Mouse (Mus musculus): ENCODE measurements around the gene Lypd6b. TPM values are rescaled to one million over a fixed set of nuclear protein-coding genes. Genes with fewer than 3 reads are reported as not detected.
A peak's percentile ranks its signal among the peaks of the same experiment; 100 is the strongest.

Lypd6b gene
- total RNA-seq, 2 experiments from 2014 or later: 0.12 to 0.27 TPM

- peak; percentile 94 for ATAC-seq (replicated peaks; ENCODE audit: poor library complexity)
Measured at GRCm38 (mm10) chr2:49927362-49927761, 139.9 kb downstream of the Lypd6b start.

GRCm38 (mm10) chr2:49929931-49930330, 142.4 kb downstream of the Lypd6b start:
- ATAC-seq (replicated peaks; ENCODE audit: poor library complexity): no peak

- ATAC-seq (replicated peaks; ENCODE audit: poor library complexity): no peak
Measured at GRCm38 (mm10) chr2:49937621-49938020, 150.1 kb downstream of the Lypd6b start.

- ATAC-seq (replicated peaks; ENCODE audit: poor library complexity): no peak
Measured at GRCm38 (mm10) chr2:49938246-49938645, 150.8 kb downstream of the Lypd6b start.

- ATAC-seq (replicated peaks; ENCODE audit: poor library complexity): no peak
Measured at GRCm38 (mm10) chr2:49940372-49940771, 152.9 kb downstream of the Lypd6b start.

- ATAC-seq (replicated peaks; ENCODE audit: poor library complexity): no peak
Measured at GRCm38 (mm10) chr2:49942100-49942499, 154.6 kb downstream of the Lypd6b start.

GRCm38 (mm10) chr2:49951681-49952080, 164.2 kb downstream of the Lypd6b start:
- ATAC-seq (replicated peaks; ENCODE audit: poor library complexity): 0 out of 2 replicates have a peak, but pooled peaks have one; percentile 26

GRCm38 (mm10) chr2:49952632-49953293, 165.3 kb downstream of the Lypd6b start:
- no peak for ATAC-seq (replicated peaks; ENCODE audit: poor library complexity)

- ATAC-seq (replicated peaks; ENCODE audit: poor library complexity): no peak
Measured at GRCm38 (mm10) chr2:49957449-49957848, 170.0 kb downstream of the Lypd6b start.

GRCm38 (mm10) chr2:49961991-49962390, 174.5 kb downstream of the Lypd6b start:
- ATAC-seq (replicated peaks; ENCODE audit: poor library complexity): no peak

GRCm38 (mm10) chr2:49964899-49965298, 177.4 kb downstream of the Lypd6b start:
- ATAC-seq (replicated peaks; ENCODE audit: poor library complexity): peak; percentile 73

GRCm38 (mm10) chr2:49967748-49968147, 180.3 kb downstream of the Lypd6b start:
- no peak for ATAC-seq (replicated peaks; ENCODE audit: poor library complexity)

GRCm38 (mm10) chr2:49970990-49971389, 183.5 kb downstream of the Lypd6b start:
- ATAC-seq (replicated peaks; ENCODE audit: poor library complexity): no peak

- no peak for ATAC-seq (replicated peaks; ENCODE audit: poor library complexity)
Measured at GRCm38 (mm10) chr2:49978606-49979005, 191.1 kb downstream of the Lypd6b start.

GRCm38 (mm10) chr2:49979991-49980390, 192.5 kb downstream of the Lypd6b start:
- ATAC-seq (replicated peaks; ENCODE audit: poor library complexity): no peak

- no peak for ATAC-seq (replicated peaks; ENCODE audit: poor library complexity)
Measured at GRCm38 (mm10) chr2:49983021-49983420, 195.5 kb downstream of the Lypd6b start.

- no peak for ATAC-seq (replicated peaks; ENCODE audit: poor library complexity)
Measured at GRCm38 (mm10) chr2:49984780-49985179, 197.3 kb downstream of the Lypd6b start.

- no peak for ATAC-seq (replicated peaks; ENCODE audit: poor library complexity)
Measured at GRCm38 (mm10) chr2:49995841-49996240, 208.4 kb downstream of the Lypd6b start.

- ATAC-seq (replicated peaks; ENCODE audit: poor library complexity): no peak
Measured at GRCm38 (mm10) chr2:49997216-49997615, 209.7 kb downstream of the Lypd6b start.

All from megakaryocyte progenitor cell, adult 5-6 weeks (primary cell).